9 mouse cellular contexts compared by ENCODE assay signal in the genomic region with DNA sequence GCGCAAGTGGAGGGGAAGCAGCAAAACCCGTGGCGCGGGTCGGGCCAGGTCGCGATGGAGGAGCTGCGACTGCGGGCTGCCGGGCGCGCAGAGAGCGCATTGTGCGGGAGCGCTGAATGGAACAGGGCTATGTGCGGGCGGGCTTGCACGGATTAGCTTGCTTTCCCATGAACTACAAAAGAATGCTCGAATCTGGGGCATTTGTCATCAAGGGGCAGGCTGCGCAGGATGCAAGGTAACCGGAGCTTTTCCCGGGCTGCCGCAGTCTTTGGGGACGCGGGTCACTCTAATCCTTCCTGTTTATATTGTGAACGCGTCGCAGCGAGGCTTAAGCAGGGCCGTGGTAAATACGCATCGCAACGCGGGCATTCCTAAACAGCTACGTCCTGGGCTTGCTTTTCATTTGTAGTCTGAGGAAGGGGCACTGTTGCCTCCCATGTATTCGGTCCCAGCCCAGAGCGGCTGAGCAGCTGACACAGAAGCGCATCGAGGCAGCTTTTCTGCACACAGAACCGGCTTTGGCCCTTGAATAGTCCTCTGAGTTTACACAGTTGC.
A peak's percentile ranks its signal among the peaks of the same experiment; 100 is the strongest.
DNase-seq lines count a peak whose midpoint lies in the region; ATAC-seq and TF ChIP-seq lines count a peak whose summit lies in the region.
"Had no signal": no experiment of that assay in that cellular context is flagged by ENCODE, and none has a peak within 500 bp of the region (broad histone marks: within the 10 kb centered on the region; RNA-seq: fewer than 3 reads in every experiment).

No protein-coding gene starts in this region.

- H3K36me3 ChIP-seq in kidney, adult 2 months (ENCODE audit: control insufficient read depth, insufficient read depth, low read length): no peaks in the 10 kb centered on the region
- H3K36me3 ChIP-seq in embryonic facial prominence, embryonic 14.5 days (ENCODE audit: control insufficient read depth, insufficient read depth, low read length): no peaks in the 10 kb centered on the region
- H3K36me3 ChIP-seq in intestine, embryonic 15.5 days: no peaks in the 10 kb centered on the region
- no peaks in the 10 kb centered on the region for H3K36me3 ChIP-seq in macrophage (ENCODE audit: inconsistent target)
- H3K36me3 ChIP-seq: G1E had no signal

- DNase-seq in kidney, adult 2 months: no peak
- no peak for DNase-seq in kidney, adult 9 months
- DNase-seq in adrenal gland, postnatal 25 days: peak; percentile 13
- peak; percentile 71 for DNase-seq in embryonic facial prominence, embryonic 14.5 days (ENCODE audit: low spot score)
- peak; percentile 45 for DNase-seq in right cerebral cortex, postnatal 14 days
- DNase-seq in thymus, postnatal 0 days (ENCODE audit: low spot score): no peak

- ATAC-seq in embryonic facial prominence, embryonic 14.5 days (ENCODE audit: low read depth): peak; percentile 85
- ATAC-seq in intestine, embryonic 15.5 days: peak; percentile 34; the same call in 1 of the 2 replicates

- peak overlapping the region; percentile 86 for H3K4me2 ChIP-seq in embryonic facial prominence, embryonic 14.5 days (ENCODE audit: low read depth, low read length)
- peak overlapping the region; percentile 91 for H3K4me2 ChIP-seq in intestine, embryonic 15.5 days (replicated peaks)

- no peaks in the 10 kb centered on the region for H3K9me3 ChIP-seq in embryonic facial prominence, embryonic 14.5 days (ENCODE audit: control insufficient read depth, low read length)
- H3K9me3 ChIP-seq in intestine, embryonic 15.5 days: no peaks in the 10 kb centered on the region

- 2% methylated on average over 40 of the region's 40 CpGs for whole genome bisulfite sequencing in kidney, adult 2 months
- under 1% methylated on average over 38 of the region's 40 CpGs for WGBS in embryonic facial prominence, embryonic 14.5 days
- WGBS in intestine, embryonic 15.5 days: under 1% methylated on average over 40 of the region's 40 CpGs
- 7% methylated on average over 40 of the region's 40 CpGs for WGBS in macrophage (ENCODE audit: missing documents)

- H3K79me2 ChIP-seq in macrophage (ENCODE audit: inconsistent target): no peaks in the 10 kb centered on the region

- TF ChIP-seq CTCF in kidney, adult 2 months (conservative IDR thresholded peaks at IDR 0.05; ENCODE audit: insufficient read depth, insufficient read length, low read depth, low read length): no peak

- H3K27me3 ChIP-seq in kidney, adult 2 months (replicated peaks; ENCODE audit: control insufficient read depth, insufficient read depth, low read length): 0 out of 2 replicates have a peak, but pooled peaks cover 3% of the 10 kb centered on the region
- H3K27me3 ChIP-seq in embryonic facial prominence, embryonic 14.5 days (replicated peaks; ENCODE audit: control insufficient read depth, insufficient read depth, low read length): peaks cover 3% of the 10 kb centered on the region; the same call in 1 of the 2 replicates
- no peaks in the 10 kb centered on the region; the same call in none of the 2 replicates for H3K27me3 ChIP-seq in intestine, embryonic 15.5 days (replicated peaks)

- H3K27ac ChIP-seq in kidney, adult 2 months (ENCODE audit: insufficient read depth, low read depth, low read length): no peak overlapping the region
- no peak overlapping the region for H3K27ac ChIP-seq in embryonic facial prominence, embryonic 14.5 days (replicated peaks; ENCODE audit: low read depth, low read length)
- H3K27ac ChIP-seq in intestine, embryonic 15.5 days: no peak overlapping the region
- H3K27ac ChIP-seq in macrophage: no peak overlapping the region

- H3K4me3 ChIP-seq in kidney, adult 2 months (ENCODE audit: insufficient read depth, low read depth, low read length): peak overlapping the region; percentile 34
- peak overlapping the region; percentile 47 for H3K4me3 ChIP-seq in embryonic facial prominence, embryonic 14.5 days (ENCODE audit: low read depth, low read length)
- H3K4me3 ChIP-seq in intestine, embryonic 15.5 days (replicated peaks): peak overlapping the region; percentile 44
- peak overlapping the region; percentile 14; the same call in 1 of the 2 replicates for H3K4me3 ChIP-seq in macrophage (ENCODE audit: inconsistent target)

- no peak for TF ChIP-seq POLR2A in kidney, adult 2 months (IDR thresholded peaks at IDR 0.05; ENCODE audit: low read depth, low read length)

- H3K4me1 ChIP-seq in kidney, adult 2 months (ENCODE audit: control insufficient read depth, insufficient read depth, low read length): peaks cover 2% of the 10 kb centered on the region; the same call in 1 of the 2 replicates
- H3K4me1 ChIP-seq in embryonic facial prominence, embryonic 14.5 days (ENCODE audit: control insufficient read depth, insufficient read depth, low read length): 0 out of 2 replicates have a peak, but pooled peaks cover 3% of the 10 kb centered on the region
- H3K4me1 ChIP-seq in intestine, embryonic 15.5 days (replicated peaks): 0 out of 2 replicates have a peak, but pooled peaks cover 5% of the 10 kb centered on the region

- peak overlapping the region; percentile 58; the same call in 1 of the 2 replicates for H3K9ac ChIP-seq in embryonic facial prominence, embryonic 14.5 days (ENCODE audit: low read depth, low read length)
- peak overlapping the region; percentile 28; the same call in 1 of the 2 replicates for H3K9ac ChIP-seq in intestine, embryonic 15.5 days

Comparison
In these comparisons a context has a peak if more than half of its experiments do, and no peak if none do; other contexts are left out.
1. DNase-seq: peak in adrenal gland, postnatal 25 days (single experiment), embryonic facial prominence, embryonic 14.5 days (single experiment) and right cerebral cortex, postnatal 14 days (single experiment); none in kidney, adult 2 months (single experiment), kidney, adult 9 months (single experiment) and thymus, postnatal 0 days (single experiment).
2. Peak in every context shown above with its lines, with median percentiles within 50 percentile points of each other: H3K4me3 ChIP-seq.